Mouse (Mus musculus): Measurements from ENCODE around the gene Hpse2. TPM values are rescaled to one million over a fixed set of nuclear protein-coding genes. Genes with fewer than 3 reads are reported as not detected.

Gene Hpse2
- polyA plus RNA-seq, 1 experiment from 2014 or later = 0.58 TPM

GRCm38 (mm10) chr19:42965171-42965570 is 423.0 kb downstream of the Hpse2 start:
- Histone ChIP-seq H3K36me3 (ENCODE audit: control insufficient read depth, insufficient read depth, low read length) (no peaks in the 10 kb centered on the region), H3K4me1 (ENCODE audit: control insufficient read depth, insufficient read depth, low read length) (no peaks in the 10 kb centered on the region), H3K27me3 (ENCODE audit: control insufficient read depth, insufficient read depth, low read length) (no peaks in the 10 kb centered on the region), H3K4me2 (replicated peaks; ENCODE audit: low read depth, low read length) (no peak overlapping the region), H3K4me3 (ENCODE audit: low read length) (no peak overlapping the region), H3K9me3 (ENCODE audit: control insufficient read depth, low read length) (no peaks in the 10 kb centered on the region), H3K27ac (ENCODE audit: low read depth, low read length) (no peak overlapping the region), H3K9ac (ENCODE audit: low read depth, low read length) (no peak overlapping the region)
- no peak for ATAC-seq (ENCODE audit: low FRiP score, low TSS enrichment)
- WGBS = 45% methylated on average over 1 of the region's 1 CpGs

- H3K4me3 ChIP-seq (ENCODE audit: low read length) = no peak overlapping the region
- WGBS = 3% methylated on average over 3 of the region's 3 CpGs
- peak; percentile 95 for ATAC-seq (ENCODE audit: low FRiP score, low TSS enrichment)
- no peak overlapping the region for H3K27ac ChIP-seq (ENCODE audit: low read depth, low read length)
- no peaks in the 10 kb centered on the region for H3K36me3 ChIP-seq (ENCODE audit: control insufficient read depth, insufficient read depth, low read length)
- H3K9me3 ChIP-seq (ENCODE audit: control insufficient read depth, low read length) = no peaks in the 10 kb centered on the region
- no peaks in the 10 kb centered on the region for H3K27me3 ChIP-seq (ENCODE audit: control insufficient read depth, insufficient read depth, low read length)
- H3K4me1 ChIP-seq (ENCODE audit: control insufficient read depth, insufficient read depth, low read length) = no peaks in the 10 kb centered on the region
- no peak overlapping the region for H3K9ac ChIP-seq (ENCODE audit: low read depth, low read length)
- H3K4me2 ChIP-seq (replicated peaks; ENCODE audit: low read depth, low read length) = no peak overlapping the region
Observed at GRCm38 (mm10) chr19:42948114-42948636, 440.0 kb downstream of the Hpse2 start.

GRCm38 (mm10) chr19:42937544-42937943 is 450.6 kb downstream of the Hpse2 start:
- peaks cover 13% of the 10 kb centered on the region for H3K4me1 ChIP-seq (ENCODE audit: control insufficient read depth, insufficient read depth, low read length)
- ATAC-seq (ENCODE audit: low FRiP score, low TSS enrichment) = no peak
- no peak overlapping the region for H3K27ac ChIP-seq (ENCODE audit: low read depth, low read length)
- H3K4me3 ChIP-seq (ENCODE audit: low read length) = no peak overlapping the region
- WGBS = 65% methylated on average over 1 of the region's 1 CpGs
- no peaks in the 10 kb centered on the region for H3K36me3 ChIP-seq (ENCODE audit: control insufficient read depth, insufficient read depth, low read length)
- H3K27me3 ChIP-seq (ENCODE audit: control insufficient read depth, insufficient read depth, low read length) = no peaks in the 10 kb centered on the region
- no peak overlapping the region for H3K4me2 ChIP-seq (replicated peaks; ENCODE audit: low read depth, low read length)
- H3K9me3 ChIP-seq (ENCODE audit: control insufficient read depth, low read length) = peaks cover 6% of the 10 kb centered on the region
- no peak overlapping the region for H3K9ac ChIP-seq (ENCODE audit: low read depth, low read length)

- Histone ChIP-seq H3K4me1 (ENCODE audit: control insufficient read depth, insufficient read depth, low read length) (peaks cover 13% of the 10 kb centered on the region), H3K27ac (ENCODE audit: low read depth, low read length) (no peak overlapping the region), H3K9ac (ENCODE audit: low read depth, low read length) (no peak overlapping the region), H3K36me3 (ENCODE audit: control insufficient read depth, insufficient read depth, low read length) (no peaks in the 10 kb centered on the region), H3K4me2 (replicated peaks; ENCODE audit: low read depth, low read length) (no peak overlapping the region), H3K4me3 (ENCODE audit: low read length) (no peak overlapping the region), H3K27me3 (ENCODE audit: control insufficient read depth, insufficient read depth, low read length) (no peaks in the 10 kb centered on the region), H3K9me3 (ENCODE audit: control insufficient read depth, low read length) (no peaks in the 10 kb centered on the region)
- 8% methylated on average over 9 of the region's 9 CpGs for WGBS
- ATAC-seq (ENCODE audit: low FRiP score, low TSS enrichment) = no peak
Observed at GRCm38 (mm10) chr19:42936661-42937193, 451.4 kb downstream of the Hpse2 start.

GRCm38 (mm10) chr19:42929702-42930101 is 458.5 kb downstream of the Hpse2 start:
- H3K4me1 ChIP-seq (ENCODE audit: control insufficient read depth, insufficient read depth, low read length) = no peaks in the 10 kb centered on the region
- no peaks in the 10 kb centered on the region for H3K27me3 ChIP-seq (ENCODE audit: control insufficient read depth, insufficient read depth, low read length)
- H3K9me3 ChIP-seq (ENCODE audit: control insufficient read depth, low read length) = no peaks in the 10 kb centered on the region
- 40% methylated on average over 3 of the region's 3 CpGs for WGBS
- no peak overlapping the region for H3K4me2 ChIP-seq (replicated peaks; ENCODE audit: low read depth, low read length)
- H3K4me3 ChIP-seq (ENCODE audit: low read length) = no peak overlapping the region
- H3K36me3 ChIP-seq (ENCODE audit: control insufficient read depth, insufficient read depth, low read length) = no peaks in the 10 kb centered on the region
- ATAC-seq (ENCODE audit: low FRiP score, low TSS enrichment) = no peak
- H3K9ac ChIP-seq (ENCODE audit: low read depth, low read length) = no peak overlapping the region
- no peak overlapping the region for H3K27ac ChIP-seq (ENCODE audit: low read depth, low read length)

- H3K9ac ChIP-seq (ENCODE audit: low read depth, low read length) = no peak overlapping the region
- no peak for ATAC-seq (ENCODE audit: low FRiP score, low TSS enrichment)
- H3K27me3 ChIP-seq (ENCODE audit: control insufficient read depth, insufficient read depth, low read length) = no peaks in the 10 kb centered on the region
- no peak overlapping the region for H3K4me3 ChIP-seq (ENCODE audit: low read length)
- H3K4me2 ChIP-seq (replicated peaks; ENCODE audit: low read depth, low read length) = no peak overlapping the region
- no peak overlapping the region for H3K27ac ChIP-seq (ENCODE audit: low read depth, low read length)
- H3K4me1 ChIP-seq (ENCODE audit: control insufficient read depth, insufficient read depth, low read length) = no peaks in the 10 kb centered on the region
- H3K9me3 ChIP-seq (ENCODE audit: control insufficient read depth, low read length) = no peaks in the 10 kb centered on the region
- WGBS = 68% methylated on average over 2 of the region's 2 CpGs
- no peaks in the 10 kb centered on the region for H3K36me3 ChIP-seq (ENCODE audit: control insufficient read depth, insufficient read depth, low read length)
Observed at GRCm38 (mm10) chr19:42928271-42928670, 459.9 kb downstream of the Hpse2 start.

- H3K9ac ChIP-seq (ENCODE audit: low read depth, low read length) = no peak overlapping the region
- no peak overlapping the region for H3K27ac ChIP-seq (ENCODE audit: low read depth, low read length)
- ATAC-seq (ENCODE audit: low FRiP score, low TSS enrichment) = no peak
- no peak overlapping the region for H3K4me2 ChIP-seq (replicated peaks; ENCODE audit: low read depth, low read length)
- H3K27me3 ChIP-seq (ENCODE audit: control insufficient read depth, insufficient read depth, low read length) = no peaks in the 10 kb centered on the region
- no peak overlapping the region for H3K4me3 ChIP-seq (ENCODE audit: low read length)
- WGBS = 42% methylated on average over 3 of the region's 3 CpGs
- H3K4me1 ChIP-seq (ENCODE audit: control insufficient read depth, insufficient read depth, low read length) = no peaks in the 10 kb centered on the region
- H3K36me3 ChIP-seq (ENCODE audit: control insufficient read depth, insufficient read depth, low read length) = no peaks in the 10 kb centered on the region
- no peaks in the 10 kb centered on the region for H3K9me3 ChIP-seq (ENCODE audit: control insufficient read depth, low read length)
Observed at GRCm38 (mm10) chr19:42922610-42923009, 465.5 kb downstream of the Hpse2 start.

- H3K4me1 ChIP-seq (ENCODE audit: control insufficient read depth, insufficient read depth, low read length) = no peaks in the 10 kb centered on the region
- H3K27ac ChIP-seq (ENCODE audit: low read depth, low read length) = no peak overlapping the region
- H3K9ac ChIP-seq (ENCODE audit: low read depth, low read length) = no peak overlapping the region
- H3K9me3 ChIP-seq (ENCODE audit: control insufficient read depth, low read length) = no peaks in the 10 kb centered on the region
- no peak overlapping the region for H3K4me3 ChIP-seq (ENCODE audit: low read length)
- no peaks in the 10 kb centered on the region for H3K36me3 ChIP-seq (ENCODE audit: control insufficient read depth, insufficient read depth, low read length)
- no peak overlapping the region for H3K4me2 ChIP-seq (replicated peaks; ENCODE audit: low read depth, low read length)
- 80% methylated on average over 5 of the region's 5 CpGs for WGBS
- H3K27me3 ChIP-seq (ENCODE audit: control insufficient read depth, insufficient read depth, low read length) = no peaks in the 10 kb centered on the region
- ATAC-seq (ENCODE audit: low FRiP score, low TSS enrichment) = no peak
Observed at GRCm38 (mm10) chr19:42913703-42914102, 474.5 kb downstream of the Hpse2 start.

GRCm38 (mm10) chr19:42909719-42910118 is 478.4 kb downstream of the Hpse2 start:
- H3K36me3 ChIP-seq (ENCODE audit: control insufficient read depth, insufficient read depth, low read length) = no peaks in the 10 kb centered on the region
- H3K4me1 ChIP-seq (ENCODE audit: control insufficient read depth, insufficient read depth, low read length) = no peaks in the 10 kb centered on the region
- no peaks in the 10 kb centered on the region for H3K27me3 ChIP-seq (ENCODE audit: control insufficient read depth, insufficient read depth, low read length)
- WGBS = 89% methylated on average over 4 of the region's 4 CpGs
- H3K27ac ChIP-seq (ENCODE audit: low read depth, low read length) = no peak overlapping the region
- H3K9me3 ChIP-seq (ENCODE audit: control insufficient read depth, low read length) = no peaks in the 10 kb centered on the region
- no peak overlapping the region for H3K4me2 ChIP-seq (replicated peaks; ENCODE audit: low read depth, low read length)
- H3K4me3 ChIP-seq (ENCODE audit: low read length) = no peak overlapping the region
- no peak overlapping the region for H3K9ac ChIP-seq (ENCODE audit: low read depth, low read length)
- no peak for ATAC-seq (ENCODE audit: low FRiP score, low TSS enrichment)
